Mouse (Mus musculus) ES-E14 (cell line): ENCODE results near the gene Il22ra1.

ENCODE experiments used
- CHD2 ChIP-seq: IDR thresholded peaks from 2 replicates; pipeline ENCODE4 v1.6.1; 2014; ENCODE audit warnings: mild to moderate bottlenecking, low read depth, low read length, inconsistent platforms
- MAFK ChIP-seq: IDR thresholded peaks from 2 replicates; pipeline ENCODE4 v1.6.1; 2014; ENCODE audit warnings: mild to moderate bottlenecking, low read depth, low read length, inconsistent platforms; ENCODE audit not compliant: insufficient read depth
- ZC3H11A ChIP-seq: IDR thresholded peaks from 2 replicates; pipeline ENCODE4 v1.6.1; 2012; ENCODE audit warnings: low read depth, mild to moderate bottlenecking, inconsistent platforms, low read length, borderline replicate concordance

DNA sequence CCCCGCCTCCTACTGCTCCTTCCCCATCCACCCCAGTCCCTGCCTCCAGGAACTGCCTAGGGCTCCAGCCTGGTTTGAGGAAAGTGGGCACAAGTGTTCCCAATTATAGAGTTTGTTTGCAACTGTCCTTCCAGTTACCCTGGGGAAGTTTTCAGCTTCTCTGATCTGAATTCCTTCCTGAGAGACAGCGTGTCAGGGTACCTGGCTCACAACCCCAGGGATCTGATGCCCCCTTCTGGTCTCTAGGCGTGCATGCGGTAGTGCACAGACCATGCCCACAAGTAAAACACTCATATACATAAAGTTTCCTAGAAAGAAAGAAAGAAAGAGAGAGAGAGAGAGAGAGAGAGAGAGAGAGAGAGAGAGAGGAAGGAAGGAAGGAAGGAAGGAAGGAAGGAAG lies 30.4 kb downstream of the Il22ra1 start:
- TF ChIP-seq MAFK (no peak), ZC3H11A (no peak), CHD2 (no peak)
